Mouse (Mus musculus) cerebral cortex, adult 2 months (tissue): Measurements from ENCODE around the gene Pdzd2.

Source experiments
- WGBS: fragments of 180-500 bp; shearing (Covaris S2); methylation state at CpG from one replicate; pipeline ENCODE4 v1.1.7; 2018; 5-methylcytosine and 5-hydroxymethylcytosine counted together

The Pdzd2 gene

DNA sequence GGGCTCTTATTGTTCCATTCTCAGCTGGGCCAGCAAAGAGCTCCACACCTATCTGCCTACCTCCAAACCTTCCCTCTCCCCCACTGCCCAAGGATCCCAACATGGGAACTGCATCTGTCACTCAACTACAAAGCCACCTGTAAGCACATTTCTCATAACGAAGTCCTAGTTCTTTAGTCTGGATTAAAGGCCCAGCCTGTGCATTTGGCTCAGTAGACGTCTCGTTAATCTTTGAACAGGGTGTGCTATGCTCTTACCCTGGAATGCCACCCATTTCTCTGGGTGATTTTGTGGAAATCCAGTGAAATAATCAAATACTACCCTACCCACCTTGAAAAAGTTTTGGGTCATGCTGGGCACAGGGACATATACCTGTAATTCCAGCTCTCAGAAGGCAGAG, 308.5 kb downstream of the Pdzd2 start:
- WGBS = 80% methylated on average over 3 of the region's 3 CpGs

DNA sequence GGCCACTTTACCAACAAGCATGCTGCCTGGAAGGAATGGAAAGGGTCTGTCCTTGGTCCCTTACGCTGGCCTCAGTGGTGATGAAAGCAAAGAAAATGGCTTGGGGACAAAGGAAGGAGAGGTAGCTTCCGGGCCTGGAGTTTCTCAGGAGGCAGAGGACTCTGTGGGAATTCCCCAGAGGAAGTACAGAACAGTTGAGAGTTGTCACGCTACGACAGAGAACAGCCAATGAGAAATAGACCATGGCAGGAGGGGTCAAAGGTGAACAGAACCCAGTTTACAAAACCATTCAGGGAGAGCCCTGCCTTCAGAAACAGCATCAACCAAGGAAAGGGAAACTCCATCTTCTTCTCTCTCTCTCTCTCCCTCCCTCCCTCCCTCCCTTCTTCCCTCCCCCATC, 309.1 kb downstream of the Pdzd2 start:
- WGBS = 77% methylated on average over 4 of the region's 4 CpGs

GRCm38 (mm10) chr15:12429572-12430431, 309.9 kb downstream of the Pdzd2 start:
- 78% methylated on average over 7 of the region's 7 CpGs for WGBS

DNA sequence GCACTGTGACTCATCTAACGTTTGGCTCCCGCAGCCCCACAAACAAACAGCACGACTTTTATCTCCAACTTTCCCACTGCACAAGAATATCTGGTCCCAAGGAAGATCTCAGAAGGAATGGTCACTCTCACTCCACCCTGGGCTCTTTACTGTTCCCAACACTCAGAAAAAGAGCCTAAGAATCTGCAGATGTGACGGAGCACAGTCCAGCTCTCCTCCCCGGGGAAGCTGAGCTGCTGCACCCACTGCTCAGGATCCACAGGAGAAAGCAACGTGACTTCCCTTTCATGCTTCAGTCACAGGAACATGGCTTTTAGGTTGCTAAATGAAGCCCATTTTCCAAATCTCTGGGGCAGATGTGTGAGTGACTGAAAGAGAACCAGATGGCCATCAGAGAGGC, 311.9 kb downstream of the Pdzd2 start:
- 80% methylated on average over 6 of the region's 6 CpGs for WGBS

DNA sequence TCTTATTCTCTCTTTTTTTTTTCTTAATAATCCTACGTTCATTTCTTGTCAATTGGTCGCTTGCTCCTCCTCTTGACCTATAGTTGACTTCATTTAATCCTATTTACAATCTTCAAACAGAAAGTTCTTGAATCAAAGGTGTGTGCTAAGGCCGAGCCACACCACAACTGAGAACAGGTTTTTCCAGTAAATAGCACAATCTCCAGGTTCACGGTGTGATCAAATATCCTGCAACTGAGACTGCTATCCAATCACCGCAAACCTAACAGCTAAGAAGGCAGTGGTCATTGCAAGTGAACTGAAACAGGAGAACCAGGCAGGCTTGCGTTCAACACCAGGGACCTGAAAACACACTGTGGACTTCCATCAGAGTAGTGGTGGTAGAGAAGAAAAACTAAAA, 313.4 kb downstream of the Pdzd2 start:
- 97% methylated on average over 6 of the region's 6 CpGs for WGBS

- WGBS = 68% methylated on average over 13 of the region's 13 CpGs
Measured at GRCm38 (mm10) chr15:12425049-12425627, 314.6 kb downstream of the Pdzd2 start.

GRCm38 (mm10) chr15:12424187-12424586, 315.5 kb downstream of the Pdzd2 start:
- 70% methylated on average over 5 of the region's 5 CpGs for WGBS

DNA sequence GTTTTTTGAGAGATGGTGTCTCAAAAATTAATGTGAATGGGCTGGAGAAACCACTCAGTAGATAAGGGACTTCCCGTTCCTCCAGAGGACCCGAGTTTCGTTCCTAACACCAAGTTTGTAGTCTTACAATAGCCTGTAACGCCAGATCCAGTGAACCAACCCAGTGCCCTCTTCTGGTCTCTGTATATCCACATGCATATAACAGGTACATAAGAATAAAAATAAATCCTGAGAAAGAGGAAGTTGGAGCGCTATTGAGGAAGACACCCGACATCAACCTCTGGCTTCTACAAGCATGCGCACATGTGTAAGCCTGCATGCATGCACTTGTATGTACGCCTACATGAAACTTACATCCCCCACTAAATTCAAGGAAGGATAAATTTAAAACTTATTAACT, 318.8 kb downstream of the Pdzd2 start:
- 97% methylated on average over 8 of the region's 8 CpGs for WGBS

GRCm38 (mm10) chr15:12420376-12420775, 319.3 kb downstream of the Pdzd2 start:
- WGBS = 95% methylated on average over 10 of the region's 10 CpGs

DNA sequence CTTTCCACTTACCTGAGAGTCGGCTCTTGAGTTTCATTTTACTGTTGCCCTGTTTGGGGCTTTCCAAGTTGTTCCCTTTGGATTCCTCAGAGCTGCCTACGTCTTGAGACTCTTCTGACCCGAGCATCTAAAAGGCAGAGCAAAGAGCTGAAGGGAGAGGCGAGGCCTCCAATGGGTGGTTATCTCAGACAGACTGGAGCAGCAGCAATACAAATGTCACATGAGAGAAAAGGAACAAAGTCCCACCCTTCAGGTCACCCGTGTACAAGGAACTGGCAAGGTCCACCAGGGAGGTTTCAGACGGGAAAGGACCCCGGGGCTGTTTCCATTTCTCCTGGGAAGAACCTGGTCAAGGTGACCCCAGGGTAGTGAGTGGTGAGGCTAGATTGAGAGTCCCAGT, 320.3 kb downstream of the Pdzd2 start:
- WGBS = 90% methylated on average over 7 of the region's 7 CpGs

- 49% methylated on average over 16 of the region's 16 CpGs for WGBS
Measured at GRCm38 (mm10) chr15:12415536-12416200, 324.1 kb downstream of the Pdzd2 start.

- 72% methylated on average over 6 of the region's 6 CpGs for WGBS
Measured at GRCm38 (mm10) chr15:12414696-12415095, 325.0 kb downstream of the Pdzd2 start.

DNA sequence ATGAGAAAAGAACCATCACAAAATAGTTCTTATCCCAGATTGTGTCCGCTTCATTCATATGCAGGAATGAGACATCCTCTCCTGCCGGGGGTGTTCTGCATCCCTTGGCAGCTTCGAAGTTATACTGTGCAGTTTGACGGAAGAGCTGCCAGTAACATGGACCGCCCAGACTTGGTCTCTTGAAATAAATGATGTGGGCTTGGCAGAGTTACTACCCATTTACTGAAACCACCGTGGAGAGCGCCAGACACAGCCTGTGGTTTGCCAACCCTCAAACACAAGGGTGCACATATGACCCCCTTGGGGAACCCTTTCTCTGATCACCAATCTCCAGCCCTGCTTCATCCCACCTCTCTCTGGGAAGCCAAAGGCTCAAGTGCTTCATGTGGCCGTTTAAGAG, 331.5 kb downstream of the Pdzd2 start:
- WGBS = 27% methylated on average over 8 of the region's 8 CpGs

DNA sequence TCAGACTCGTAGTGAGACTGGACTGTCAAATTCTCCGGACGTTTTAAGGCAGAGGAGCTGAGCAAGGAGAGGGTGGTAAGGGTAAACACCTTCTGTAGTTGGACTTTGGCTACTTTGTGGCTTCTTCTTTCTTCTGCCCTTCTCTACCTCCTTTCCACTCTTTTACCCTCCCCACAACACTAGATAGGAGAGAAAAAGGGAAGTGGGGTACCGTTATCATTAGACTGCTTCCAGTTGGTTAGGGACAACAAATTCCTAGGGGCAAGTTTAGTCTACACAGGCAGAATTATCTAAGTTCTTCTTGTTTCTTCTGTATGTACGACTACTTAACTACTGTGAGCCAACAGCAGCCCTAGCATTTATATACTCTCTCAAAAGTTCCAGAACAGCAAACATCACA, 334.1 kb downstream of the Pdzd2 start:
- 94% methylated on average over 5 of the region's 5 CpGs for WGBS

- WGBS = 78% methylated on average over 6 of the region's 6 CpGs
Measured at GRCm38 (mm10) chr15:12397032-12397431, 342.7 kb downstream of the Pdzd2 start.

DNA sequence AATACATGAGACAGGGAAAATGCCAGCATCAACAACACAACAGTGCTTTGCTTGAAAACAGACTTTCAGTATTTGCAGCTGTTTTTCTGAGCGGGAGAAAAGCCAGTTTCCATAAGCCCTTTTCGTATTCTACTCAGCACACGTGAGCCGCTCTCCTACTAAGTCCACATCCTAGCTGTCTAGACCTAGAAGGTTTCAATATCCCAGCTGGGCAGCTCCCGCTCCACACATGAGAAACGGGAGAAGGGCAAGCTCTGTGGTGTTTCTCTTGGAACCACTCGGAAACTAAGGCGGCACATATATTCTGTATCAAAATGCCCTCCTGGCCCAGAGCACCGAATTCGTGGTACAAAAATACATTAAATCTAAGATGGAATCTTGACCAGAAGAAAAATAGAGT, 345.0 kb downstream of the Pdzd2 start:
- WGBS = 79% methylated on average over 10 of the region's 10 CpGs

DNA sequence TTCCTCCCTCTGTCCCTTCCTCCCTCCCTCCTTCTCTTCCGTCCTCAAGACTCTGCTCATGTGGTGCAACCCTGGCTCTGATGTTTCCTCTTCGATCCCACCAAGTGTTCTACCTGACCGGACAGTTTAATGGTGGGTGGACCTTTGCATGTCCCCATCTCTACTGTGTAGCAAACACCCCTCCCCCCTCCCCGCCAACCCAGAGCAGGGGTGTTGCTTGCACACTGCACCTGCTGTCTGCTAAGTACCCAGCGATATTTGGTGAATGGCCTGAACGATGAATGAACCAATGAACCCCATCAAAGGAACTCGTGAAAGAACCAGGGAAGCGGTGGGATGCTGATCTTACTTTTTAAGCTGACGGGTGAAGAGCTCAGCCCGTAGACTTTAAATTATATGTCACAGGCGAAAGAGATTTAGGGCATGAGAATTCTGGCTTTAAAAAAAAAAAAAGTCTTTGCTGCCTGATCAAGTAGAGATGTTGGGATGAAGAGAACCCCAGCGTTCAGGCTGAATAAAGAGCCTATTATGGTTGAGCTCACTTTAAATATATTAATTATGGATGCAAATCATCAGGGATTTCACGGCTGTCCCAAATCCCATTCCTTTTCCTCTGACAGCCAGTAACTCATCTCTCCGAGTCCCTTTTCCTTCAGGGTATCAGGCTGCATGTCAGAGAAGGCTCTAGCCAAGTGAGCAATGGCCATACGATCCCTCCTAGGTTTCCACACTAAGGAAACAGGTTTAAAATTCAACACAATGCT, 350.8 kb downstream of the Pdzd2 start:
- WGBS = 83% methylated on average over 15 of the region's 15 CpGs

GRCm38 (mm10) chr15:12384679-12385078, 355.0 kb downstream of the Pdzd2 start:
- WGBS = 89% methylated on average over 13 of the region's 13 CpGs

- WGBS = 61% methylated on average over 5 of the region's 5 CpGs
Measured at GRCm38 (mm10) chr15:12380548-12380947, 359.2 kb downstream of the Pdzd2 start.

GRCm38 (mm10) chr15:12380057-12380456, 359.7 kb downstream of the Pdzd2 start:
- WGBS = 96% methylated on average over 3 of the region's 3 CpGs

- 85% methylated on average over 10 of the region's 10 CpGs for WGBS
Measured at GRCm38 (mm10) chr15:12377800-12378199, 361.9 kb downstream of the Pdzd2 start.

- 68% methylated on average over 13 of the region's 13 CpGs for WGBS
Measured at GRCm38 (mm10) chr15:12376491-12377069, 363.1 kb downstream of the Pdzd2 start.
